Mouse (Mus musculus) left cerebral cortex, adult 2 months (tissue): ENCODE data around the gene Chac2. TPM values are rescaled to one million over a fixed set of nuclear protein-coding genes. Genes with fewer than 3 reads are reported as not detected.
"Not testable (repeated sequence)": the region's sequence is repeated elsewhere in the genome, so short reads cannot be mapped to it uniquely, and the experiment has no call there.

Experiments used
- DNase-seq, 2 experiments: peaks; one replicate each; pipeline ENCODE4 v3.0.0; 2021 to 2022; ENCODE audit warnings: low spot score in 2 of 2, mixed read lengths in 1 of 2; ENCODE audit errors: extremely low spot score in 1 of 2
- H3K27ac ChIP-seq: fragments of 200-600 bp; 2 replicates; pipeline ENCODE4 v1.8.1; 2022
- H3K4me3 ChIP-seq: fragments of 200-600 bp; 2 replicates; pipeline ENCODE4 v1.8.1; 2022
- CTCF ChIP-seq: fragments of 200-600 bp; IDR thresholded peaks from 2 replicates; pipeline ENCODE4 v1.8.1; 2022; ENCODE audit warnings: antibody characterized with exemption, mild to moderate bottlenecking, moderate library complexity
- intact Hi-C: fragments of 180-260 bp; cut with DNase I; formaldehyde crosslinking; loops from one replicate; pipeline ENCODE4 v1.15.1; 2025
- long read RNA-seq, 2 experiments: library from polyadenylated mRNA; stranded (forward); transcript quantifications; one replicate each; pipeline ENCODE4 v2.0.0; 2021; ENCODE audit warnings: borderline mapping rate in 2 of 2
- total RNA-seq, 2 experiments: library from RNA; stranded (reverse); gene quantifications; 2 replicates each; pipeline ENCODE4 v1.2.3; 2021

The Chac2 gene
- 10 to 100 TPM; 14.6 to 15.4 TPM for total RNA-seq
- long read RNA-seq, experiment 1, transcript Chac2-202 (3 exons, 1,315 nt), result major isoform, 10 of 15 reads
- long read RNA-seq, experiment 1, partial matches to known transcripts, result 0 of 15 reads
- long read RNA-seq, experiment 1, other reads (novel, unspliced or antisense), result 1 of 15 reads
- long read RNA-seq, experiment 2, transcript Chac2-202 (3 exons, 1,315 nt), result major isoform, 5 of 8 reads
- long read RNA-seq, experiment 2, partial matches to known transcripts, result 0 of 8 reads
- long read RNA-seq, experiment 2, other reads (novel, unspliced or antisense), result 0 of 8 reads

- peak; percentile 81 to 85 for DNase-seq
- TF ChIP-seq CTCF, result no peak
- H3K4me3 ChIP-seq, result peak within 1 kb of the TSS; percentile 73
- intact Hi-C loops, result loop anchor here (1.0 kb wide), 1 partner anchor 32 kb away; the partner anchor contains the start of gene Erlec1
- H3K27ac ChIP-seq, result peak within 1 kb of the TSS; percentile 91
Observed at GRCm38 (mm10) chr11:30985877-30986624, at the start of gene Chac2. TSS of gene Chac2 (minus strand) at chr11:30986350.

GRCm38 (mm10) chr11:31034958-31035357 lies 48.8 kb upstream of the Chac2 start:
- intact Hi-C loops, result no loop called here

GRCm38 (mm10) chr11:31017466-31017865 lies 31.3 kb upstream of the Chac2 start:
- H3K4me3 ChIP-seq, H3K27ac ChIP-seq, DNase-seq, intact Hi-C loops: not testable (repeated sequence)

More at GRCm38 (mm10) chr11:31034958-31035357, 48.8 kb upstream of the Chac2 start:
- DNase-seq, result no peak
- Histone ChIP-seq H3K27ac (no peak overlapping the region), H3K4me3 (no peak overlapping the region)
- no peak for TF ChIP-seq CTCF

- DNase-seq, H3K4me3 ChIP-seq, intact Hi-C loops, H3K27ac ChIP-seq: not testable (repeated sequence)
Observed at GRCm38 (mm10) chr11:31009668-31010067, 23.5 kb upstream of the Chac2 start.

- Histone ChIP-seq H3K27ac (no peak overlapping the region), H3K4me3 (no peak overlapping the region)
- intact Hi-C loops, result no loop called here
- TF ChIP-seq CTCF, result no peak
- no peak for DNase-seq
Observed at GRCm38 (mm10) chr11:31001169-31001908, 15.2 kb upstream of the Chac2 start.

- no peak for TF ChIP-seq CTCF
- H3K27ac ChIP-seq, result no peak overlapping the region
- H3K4me3 ChIP-seq, result no peak overlapping the region
- intact Hi-C loops, result no loop called here
- DNase-seq, result no peak
Observed at GRCm38 (mm10) chr11:31000028-31000427, 13.9 kb upstream of the Chac2 start.

- Histone ChIP-seq H3K4me3 (no peak overlapping the region), H3K27ac (no peak overlapping the region)
- intact Hi-C loops, result no loop called here
- no peak for DNase-seq
- no peak for TF ChIP-seq CTCF
Observed at GRCm38 (mm10) chr11:30998704-30999103, 12.6 kb upstream of the Chac2 start.

GRCm38 (mm10) chr11:30998199-30998598 lies 12.0 kb upstream of the Chac2 start:
- intact Hi-C loops, result no loop called here
- no peak for TF ChIP-seq CTCF
- no peak overlapping the region for H3K27ac ChIP-seq
- no peak for DNase-seq
- no peak overlapping the region for H3K4me3 ChIP-seq

- no peak overlapping the region for H3K27ac ChIP-seq
- no peak for DNase-seq
- no peak overlapping the region for H3K4me3 ChIP-seq
- intact Hi-C loops, result no loop called here
- no peak for TF ChIP-seq CTCF
Observed at GRCm38 (mm10) chr11:30996670-30997069, 10.5 kb upstream of the Chac2 start.

- TF ChIP-seq CTCF, result no peak
- intact Hi-C loops, result loop anchor here (1.0 kb wide), 1 partner anchor 32 kb away; the partner anchor contains the start of gene Erlec1
- DNase-seq, result no peak
- Histone ChIP-seq H3K27ac (peak overlapping the region; percentile 68; the same call in 1 of the 2 replicates), H3K4me3 (peak overlapping the region; percentile 73)
Observed at GRCm38 (mm10) chr11:30986625-30987017, 471 bp upstream of the Chac2 start.

- no peak for DNase-seq
- intact Hi-C loops, result no loop called here
- no peak overlapping the region for H3K27ac ChIP-seq
- peak overlapping the region; percentile 73 for H3K4me3 ChIP-seq
- no peak for TF ChIP-seq CTCF
Observed at GRCm38 (mm10) chr11:30985237-30985636, 913 bp downstream of the Chac2 start.

- peak; percentile 90 to 92 for DNase-seq
- H3K4me3 ChIP-seq, result peak within 1 kb of the TSS; percentile 70
- peak; percentile 9 for TF ChIP-seq CTCF
- intact Hi-C loops, result loop anchor here (1.0 kb wide), 1 partner anchor 32 kb away; the partner anchor contains the start of gene Chac2
- H3K27ac ChIP-seq, result peak within 1 kb of the TSS; percentile 93
Observed at GRCm38 (mm10) chr11:30954279-30954725, 31.8 kb downstream of the Chac2 start, which contains the start of gene Erlec1. TSS of gene Erlec1 (minus strand) at chr11:30954335.
